Mouse (Mus musculus) c-Kit-positive CD71-positive TER-119-positive erythroid progenitor cells, embryonic 14.5 days (primary cell): ENCODE measurements around the gene Ncbp1.
A peak's percentile ranks its signal among the peaks of the same experiment; 100 is the strongest.
"Not testable (repeated sequence)": the region's sequence is repeated elsewhere in the genome, so short reads cannot be mapped to it uniquely, and the experiment has no call there.

Experiments used
- DNase-seq: peaks from one replicate; pipeline ENCODE4 v3.0.0-alpha.2; 2013; ENCODE audit warnings: low spot score

Gene Ncbp1

GRCm38 (mm10) chr4:46129311-46130004 lies 9.0 kb upstream of the Ncbp1 start:
- DNase-seq = no peak

DNA sequence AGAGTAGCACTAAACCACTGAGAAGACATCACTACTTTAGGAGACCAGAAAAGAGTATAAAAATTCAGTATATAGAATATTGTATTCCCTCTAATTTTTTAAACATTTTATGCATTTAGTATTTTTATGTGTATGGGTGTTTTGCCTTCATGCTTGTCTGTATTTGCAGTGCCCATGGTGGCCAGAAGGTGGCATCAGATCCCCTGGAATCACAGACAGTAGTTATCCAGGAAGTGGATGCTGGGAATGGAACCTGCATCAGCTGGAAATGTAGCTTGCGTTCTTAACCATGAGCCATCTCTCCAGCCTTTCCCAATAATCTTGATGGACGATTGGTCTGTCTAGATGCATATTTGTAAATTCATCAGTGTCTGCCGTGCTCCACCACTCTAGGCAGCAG lies 8.2 kb upstream of the Ncbp1 start:
- peak; percentile 59 for DNase-seq

GRCm38 (mm10) chr4:46131791-46132190 lies 6.6 kb upstream of the Ncbp1 start:
- no peak for DNase-seq

- no peak for DNase-seq
Observed at GRCm38 (mm10) chr4:46137629-46138286, 655 bp upstream of the Ncbp1 start.

- peak; percentile 42 for DNase-seq
Observed at GRCm38 (mm10) chr4:46144323-46144722, 5.9 kb downstream of the Ncbp1 start.

- DNase-seq = no peak
Observed at GRCm38 (mm10) chr4:46146881-46147280, 8.5 kb downstream of the Ncbp1 start.

DNA sequence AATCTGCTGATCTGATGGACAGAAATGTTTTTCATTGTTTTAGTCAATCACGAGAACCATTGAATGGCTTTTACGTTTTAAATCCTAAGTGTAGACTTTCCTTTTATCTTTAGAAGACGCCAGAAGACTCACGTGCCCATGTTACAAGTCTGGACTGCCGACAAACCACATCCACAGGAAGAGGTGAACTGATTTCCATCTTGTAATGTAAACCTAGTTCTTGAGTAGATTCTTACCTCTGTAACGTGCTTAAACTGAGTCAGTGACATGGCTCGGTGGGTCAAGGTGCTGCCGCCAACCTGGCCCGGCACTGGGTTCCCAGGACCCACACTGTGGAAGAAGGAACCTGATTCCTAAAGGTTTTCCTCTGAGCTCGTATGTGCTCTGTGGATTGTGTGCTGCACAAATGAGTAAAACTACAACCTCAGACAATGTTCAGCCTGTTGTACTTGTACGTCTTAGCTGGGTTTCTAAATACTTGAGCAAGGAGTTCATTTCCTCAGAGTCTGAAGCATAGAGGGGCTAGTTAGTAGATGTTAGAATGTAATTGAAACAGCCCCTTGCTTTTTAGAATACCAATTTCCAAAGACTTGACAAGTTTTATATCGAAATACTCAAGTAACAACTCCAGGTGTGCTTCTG lies 13.6 kb downstream of the Ncbp1 start:
- no peak for DNase-seq

- DNase-seq = no peak
Observed at GRCm38 (mm10) chr4:46164027-46164426, 25.6 kb downstream of the Ncbp1 start.

DNA sequence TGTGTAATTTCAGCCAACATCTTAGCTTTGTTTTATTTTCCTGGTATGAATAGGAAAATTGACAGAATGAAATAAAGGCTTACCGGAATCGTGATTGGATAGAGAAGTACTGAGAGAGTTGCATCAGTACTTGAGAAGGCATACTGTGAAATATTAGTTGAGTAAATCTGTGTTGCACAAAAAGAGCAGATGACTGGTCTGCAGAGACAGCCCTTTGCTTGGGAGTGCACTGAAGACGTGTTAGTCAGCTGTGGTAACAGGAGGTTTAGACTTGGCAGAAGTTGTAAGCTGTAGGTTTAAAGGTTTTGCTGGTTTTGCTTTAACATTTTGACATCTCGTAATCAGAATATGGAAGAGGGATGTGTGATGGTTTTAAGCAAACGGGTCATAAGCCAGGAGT lies 27.4 kb downstream of the Ncbp1 start:
- no peak for DNase-seq

GRCm38 (mm10) chr4:46171761-46172160 lies 33.3 kb downstream of the Ncbp1 start:
- no peak for DNase-seq

- DNase-seq = no peak
Observed at GRCm38 (mm10) chr4:46176313-46176712, 37.9 kb downstream of the Ncbp1 start.

- DNase-seq = no peak
Observed at GRCm38 (mm10) chr4:46177018-46177417, 38.6 kb downstream of the Ncbp1 start.

DNA sequence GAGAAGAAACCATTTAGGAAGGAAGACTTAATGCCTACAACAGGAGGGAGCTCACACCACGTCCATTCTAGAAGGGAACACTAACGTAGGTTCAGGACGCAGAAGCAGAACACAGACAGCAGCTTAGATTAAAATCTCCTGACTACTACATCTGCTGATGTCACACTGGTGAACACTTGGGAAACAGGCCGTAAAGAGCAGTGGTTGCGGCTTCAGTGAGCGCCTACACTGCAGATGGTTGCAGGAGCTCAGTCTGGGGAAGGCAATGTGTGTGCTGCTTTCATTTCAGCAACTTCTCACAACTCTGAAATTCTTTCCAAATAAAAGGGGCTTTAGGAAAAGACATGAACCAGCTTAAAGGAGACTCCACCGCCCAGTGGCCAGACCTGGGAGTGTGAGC lies 39.1 kb downstream of the Ncbp1 start:
- no peak for DNase-seq

DNA sequence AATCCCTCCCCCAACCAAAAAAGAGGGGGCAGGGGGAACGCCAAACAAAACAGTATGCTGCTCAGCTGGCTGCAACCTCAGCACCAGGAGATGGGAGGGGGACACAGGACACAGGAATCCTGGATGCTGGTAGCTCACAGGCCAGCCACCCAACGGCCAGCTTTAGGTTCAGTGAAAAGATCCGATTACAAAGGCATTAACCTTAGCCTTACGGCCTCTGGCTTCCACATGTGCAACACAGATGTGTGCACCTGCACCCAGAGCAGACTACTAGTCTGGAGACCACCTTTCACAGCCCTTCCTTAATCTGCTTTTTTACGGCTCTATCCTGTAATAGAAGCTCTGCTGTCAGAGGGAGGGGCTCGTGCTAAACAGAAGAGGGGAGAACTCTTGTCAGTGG lies 42.8 kb downstream of the Ncbp1 start:
- DNase-seq = no peak

- DNase-seq = no peak
Observed at GRCm38 (mm10) chr4:46182181-46182580, 43.8 kb downstream of the Ncbp1 start.

- no peak for DNase-seq
Observed at GRCm38 (mm10) chr4:46185423-46185822, 47.0 kb downstream of the Ncbp1 start.

- DNase-seq = no peak
Observed at GRCm38 (mm10) chr4:46185890-46186289, 47.5 kb downstream of the Ncbp1 start.

- DNase-seq = no peak
Observed at GRCm38 (mm10) chr4:46186466-46186865, 48.1 kb downstream of the Ncbp1 start.

- not testable (repeated sequence) for DNase-seq
Observed at GRCm38 (mm10) chr4:46192011-46192410, 53.6 kb downstream of the Ncbp1 start.

DNA sequence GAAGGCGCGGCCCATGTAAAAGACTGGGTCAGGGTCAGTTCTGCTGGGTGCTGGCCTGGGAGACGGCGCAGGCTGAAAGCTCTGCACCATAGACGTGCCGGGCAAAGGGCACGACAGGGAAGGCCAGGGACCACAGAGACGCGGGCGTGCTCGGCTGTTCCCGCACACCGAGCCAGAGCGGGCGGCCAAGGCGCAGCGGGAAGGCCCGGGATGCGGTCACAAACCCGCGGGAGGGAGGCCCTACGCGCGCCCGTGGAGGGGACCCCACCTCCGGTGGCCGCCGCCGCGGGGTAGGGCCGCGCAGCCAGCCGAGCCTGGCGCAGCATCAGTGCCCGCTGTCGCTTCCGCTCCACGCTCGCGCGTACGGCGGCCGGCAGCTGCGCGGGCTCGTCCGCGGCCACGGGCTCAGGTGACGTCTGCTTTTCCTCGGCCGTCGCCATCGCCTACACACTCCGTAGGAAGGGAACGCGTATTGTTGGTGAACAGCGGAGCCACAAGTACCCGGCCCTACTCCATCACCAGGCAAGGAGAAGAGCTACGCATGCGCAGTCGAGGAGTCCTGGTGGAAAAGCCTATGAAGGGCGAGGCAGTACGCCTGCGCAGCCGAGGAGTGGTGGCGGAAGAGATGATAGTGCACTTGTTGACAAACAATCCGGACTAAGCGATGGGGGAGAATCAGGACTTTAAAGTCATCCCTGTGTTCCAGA lies 57.5 kb downstream of the Ncbp1 start, which contains the start of gene Xpa:
Xpa (minus strand) TSS at position 531 of the 707 bp plus-strand sequence.
- peak; percentile 98 for DNase-seq

DNA sequence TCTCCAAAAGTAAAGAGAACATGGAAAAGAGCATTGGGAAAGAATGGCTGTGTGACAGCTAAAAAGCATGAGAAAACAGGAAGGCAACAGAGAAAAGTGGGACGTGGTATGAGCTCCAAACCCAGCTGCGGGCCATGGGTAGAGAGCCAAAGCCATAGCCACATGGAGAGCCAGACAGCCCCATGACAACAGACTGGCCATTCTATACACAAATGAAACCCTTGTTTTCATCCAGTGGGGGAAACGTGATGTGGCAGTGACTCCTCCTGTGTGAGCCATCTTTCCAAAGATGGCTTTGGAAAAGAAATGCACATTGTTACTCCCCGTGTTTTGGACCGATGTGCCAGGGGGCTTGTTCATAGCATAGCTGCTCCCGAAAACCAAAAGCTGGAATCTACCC lies 58.1 kb downstream of the Ncbp1 start:
- DNase-seq = no peak

- DNase-seq = no peak
Observed at GRCm38 (mm10) chr4:46198064-46198463, 59.7 kb downstream of the Ncbp1 start.
